ENCODE assay signal across 8 mouse cellular contexts in genomic region chr2:32423481-32424331, GRCm38 (mm10). TPM values are rescaled to one million over a fixed set of nuclear protein-coding genes. Genes with fewer than 3 reads are reported as not detected.
DNase-seq lines count a peak whose midpoint lies in the region; ATAC-seq lines count a peak whose summit lies in the region.

No protein-coding gene starts in this region.

- H3K36me3 ChIP-seq in intestine, embryonic 14.5 days (ENCODE audit: control insufficient read depth, insufficient read depth, low read length), result peaks cover 27% of the 10 kb centered on the region
- H3K36me3 ChIP-seq in liver, embryonic 15.5 days (replicated peaks), result peaks cover 31% of the 10 kb centered on the region

- no peaks in the 10 kb centered on the region for H3K27me3 ChIP-seq in intestine, embryonic 14.5 days (replicated peaks; ENCODE audit: control insufficient read depth, insufficient read depth, low read length)
- H3K27me3 ChIP-seq in liver, embryonic 15.5 days, result no peaks in the 10 kb centered on the region

- no peaks in the 10 kb centered on the region for H3K9me3 ChIP-seq in intestine, embryonic 14.5 days (ENCODE audit: control insufficient read depth, low read length)
- no peaks in the 10 kb centered on the region for H3K9me3 ChIP-seq in liver, embryonic 15.5 days (replicated peaks)

- peak overlapping the region; percentile 28 for H3K4me3 ChIP-seq in intestine, embryonic 14.5 days (ENCODE audit: low read depth, low read length)
- peak overlapping the region; percentile 48 for H3K4me3 ChIP-seq in liver, embryonic 15.5 days (replicated peaks)

- peak overlapping the region; percentile 14; the same call in 1 of the 2 replicates for H3K9ac ChIP-seq in intestine, embryonic 14.5 days (ENCODE audit: low read length)
- H3K9ac ChIP-seq in liver, embryonic 15.5 days, result peak overlapping the region; percentile 33

- 1% methylated on average over 14 of the region's 14 CpGs for WGBS in intestine, embryonic 14.5 days
- WGBS in liver, embryonic 15.5 days (ENCODE audit: insufficient replicate concordance), result 14% methylated on average over 14 of the region's 14 CpGs

- peak; percentile 88 for ATAC-seq in granulocyte monocyte progenitor cell, adult 5-6 weeks (replicated peaks; ENCODE audit: poor library complexity, severe bottlenecking)
- peak; percentile 86 for ATAC-seq in intestine, embryonic 14.5 days (replicated peaks; ENCODE audit: low FRiP score, low TSS enrichment, low read depth)
- ATAC-seq in liver, embryonic 15.5 days (ENCODE audit: insufficient read depth), result peak; percentile 84

- H3K27ac ChIP-seq in intestine, embryonic 14.5 days (ENCODE audit: low read depth), result peak overlapping the region; percentile 86
- H3K27ac ChIP-seq in liver, embryonic 15.5 days (replicated peaks), result peak overlapping the region; percentile 73

- H3K4me1 ChIP-seq in intestine, embryonic 14.5 days (replicated peaks; ENCODE audit: control insufficient read depth, insufficient read depth, low read length), result peaks cover 38% of the 10 kb centered on the region
- H3K4me1 ChIP-seq in liver, embryonic 15.5 days (replicated peaks), result peaks cover 74% of the 10 kb centered on the region

- peak; percentile 77 for DNase-seq in CD4-positive, CD25-positive, alpha-beta regulatory T cell, adult 2 months (ENCODE audit: low read depth, low spot score)
- peak; percentile 93 for DNase-seq in R1 (ENCODE audit: low read depth, low spot score)
- peak; percentile 96 for DNase-seq in embryo, embryonic 10 days (ENCODE audit: low spot score)
- DNase-seq in intestine, embryonic 14.5 days (ENCODE audit: low spot score), result peak; percentile 82
- DNase-seq in neural tube, embryonic 10.5 days (ENCODE audit: extremely low spot score, low spot score), result peak; percentile 59
- DNase-seq in layer of hippocampus, postnatal 10 days (ENCODE audit: low spot score in 2 of 2), result no peak

- peak overlapping the region; percentile 69 for H3K4me2 ChIP-seq in intestine, embryonic 14.5 days (ENCODE audit: low read length)
- peak overlapping the region; percentile 63 for H3K4me2 ChIP-seq in liver, embryonic 15.5 days

RNA-seq across cellular contexts. Expression of gene Naif1, which starts 26.6 kb away (rescaled TPM):
- total RNA-seq in granulocyte monocyte progenitor cell, adult 5-6 weeks (2014; fragmentation: Nextera tagmentation), result 3.7 and 4.6 TPM in 2 replicates
- 3.0 and 4.8 TPM in 2 replicates for total RNA-seq in granulocyte monocyte progenitor cell, adult 5-6 weeks (2017)
- polyA plus RNA-seq in intestine, embryonic 14.5 days (2014; fragmentation: Nextera tagmentation; extraction: Ambion mirVana), result 5.8 and 6.0 TPM in 2 replicates
- polyA plus RNA-seq in liver, embryonic 15.5 days (2015; fragmentation: Nextera tagmentation; extraction: Ambion mirVana), result 2.4 TPM in 2 replicates
- 1 to 10 TPM; 3.4 TPM for total RNA-seq in layer of hippocampus, postnatal 10 days (2021)

RNA-seq across cellular contexts. Expression of gene Slc25a25, which starts 27.5 kb away (rescaled TPM):
- total RNA-seq in granulocyte monocyte progenitor cell, adult 5-6 weeks (2014; fragmentation: Nextera tagmentation), result 7.1 and 19.9 TPM in 2 replicates
- 8.1 and 14.6 TPM in 2 replicates for total RNA-seq in granulocyte monocyte progenitor cell, adult 5-6 weeks (2017)
- polyA plus RNA-seq in intestine, embryonic 14.5 days (2014; fragmentation: Nextera tagmentation; extraction: Ambion mirVana), result 17.8 and 18.2 TPM in 2 replicates
- polyA plus RNA-seq in liver, embryonic 15.5 days (2015; fragmentation: Nextera tagmentation; extraction: Ambion mirVana), result 9.6 and 10.4 TPM in 2 replicates
- 10 to 100 TPM; 46.0 to 48.9 TPM for total RNA-seq in layer of hippocampus, postnatal 10 days (2021)

RNA-seq across cellular contexts. Expression of gene Ptges2, which starts 28.0 kb away (rescaled TPM):
- total RNA-seq in granulocyte monocyte progenitor cell, adult 5-6 weeks (2014; fragmentation: Nextera tagmentation), result 17.8 and 32.2 TPM in 2 replicates
- 15.2 and 23.4 TPM in 2 replicates for total RNA-seq in granulocyte monocyte progenitor cell, adult 5-6 weeks (2017)
- 36.4 and 37.0 TPM in 2 replicates for polyA plus RNA-seq in intestine, embryonic 14.5 days (2014; fragmentation: Nextera tagmentation; extraction: Ambion mirVana)
- polyA plus RNA-seq in liver, embryonic 15.5 days (2015; fragmentation: Nextera tagmentation; extraction: Ambion mirVana), result 12.0 and 12.2 TPM in 2 replicates
- total RNA-seq in layer of hippocampus, postnatal 10 days (2021), result 10 to 100 TPM; 42.0 to 42.5 TPM

RNA-seq across cellular contexts. Expression of gene Lcn2, which starts 35.7 kb away (rescaled TPM):
- 24.8 and 50.9 TPM in 2 replicates for total RNA-seq in granulocyte monocyte progenitor cell, adult 5-6 weeks (2014; fragmentation: Nextera tagmentation)
- total RNA-seq in granulocyte monocyte progenitor cell, adult 5-6 weeks (2017), result 51.1 and 62.2 TPM in 2 replicates
- polyA plus RNA-seq in intestine, embryonic 14.5 days (2014; fragmentation: Nextera tagmentation; extraction: Ambion mirVana), result 0.93 TPM in 1 of 2 replicates, not detected in the other
- 185 and 214 TPM in 2 replicates for polyA plus RNA-seq in liver, embryonic 15.5 days (2015; fragmentation: Nextera tagmentation; extraction: Ambion mirVana)
- total RNA-seq in layer of hippocampus, postnatal 10 days (2021), result 1 to 10 TPM; 2.4 to 2.9 TPM

RNA-seq across cellular contexts. Expression of gene 1110008P14Rik, which starts 42.0 kb away (rescaled TPM):
- 11.7 and 20.7 TPM in 2 replicates for total RNA-seq in granulocyte monocyte progenitor cell, adult 5-6 weeks (2014; fragmentation: Nextera tagmentation)
- 5.5 and 11.2 TPM in 2 replicates for total RNA-seq in granulocyte monocyte progenitor cell, adult 5-6 weeks (2017)
- 35.7 and 36.8 TPM in 2 replicates for polyA plus RNA-seq in intestine, embryonic 14.5 days (2014; fragmentation: Nextera tagmentation; extraction: Ambion mirVana)
- polyA plus RNA-seq in liver, embryonic 15.5 days (2015; fragmentation: Nextera tagmentation; extraction: Ambion mirVana), result 25.0 and 29.0 TPM in 2 replicates
- 100 to 1,000 TPM; 163 to 168 TPM for total RNA-seq in layer of hippocampus, postnatal 10 days (2021)

Comparison
In these comparisons a context has a peak if more than half of its experiments do, and no peak if none do; other contexts are left out.
1. DNase-seq: peak in CD4-positive, CD25-positive, alpha-beta regulatory T cell, adult 2 months (single experiment), R1 (single experiment), embryo, embryonic 10 days (single experiment), intestine, embryonic 14.5 days (single experiment) and neural tube, embryonic 10.5 days (single experiment); none in layer of hippocampus, postnatal 10 days (0 of 2).
2. Peak in every context shown above with its lines, with median percentiles within 50 percentile points of each other: ATAC-seq.